In the genomic region with DNA sequence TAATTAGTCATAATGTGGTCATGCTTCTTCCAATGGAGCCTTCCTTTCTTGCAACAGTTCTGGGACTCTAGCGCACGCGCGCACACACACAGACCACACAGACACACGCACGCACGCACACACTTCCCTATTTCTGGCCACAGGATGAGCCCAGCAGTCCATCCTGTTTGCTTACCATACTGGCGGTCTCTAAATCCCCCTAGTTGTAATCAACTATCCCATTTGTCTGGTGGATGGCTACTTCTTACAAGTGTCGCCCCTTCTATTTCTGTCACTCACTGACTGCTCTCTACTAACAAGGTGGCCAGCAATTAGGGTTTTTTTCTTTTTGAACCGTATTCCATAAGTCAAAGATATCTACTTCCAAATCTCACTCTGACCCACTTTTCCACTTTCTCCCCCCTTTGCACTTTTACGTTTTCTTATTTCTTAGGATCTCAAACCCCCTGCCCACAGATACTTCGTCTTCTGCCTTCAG, we compare ENCODE assay signal across 7 mouse cellular contexts. TPM values are rescaled to one million over a fixed set of nuclear protein-coding genes. Genes with fewer than 3 reads are reported as not detected.
DNase-seq lines count a peak whose midpoint lies in the region; ATAC-seq lines count a peak whose summit lies in the region.

No protein-coding gene starts in this region.

- no peaks in the 10 kb centered on the region for H3K9me3 ChIP-seq in heart, embryonic 15.5 days (replicated peaks)

- peak overlapping the region; percentile 93 for H3K4me2 ChIP-seq in heart, embryonic 15.5 days

- 21% methylated on average over 12 of the region's 12 CpGs for WGBS in heart, embryonic 15.5 days

- no peak for ATAC-seq in heart, embryonic 15.5 days (replicated peaks; ENCODE audit: insufficient number of reproducible peaks, insufficient read depth, low FRiP score, low read depth)

- H3K4me3 ChIP-seq in heart, embryonic 15.5 days = peak overlapping the region; percentile 95

- no peaks in the 10 kb centered on the region for H3K36me3 ChIP-seq in heart, embryonic 15.5 days
- H3K36me3 ChIP-seq in splenic B cell, adult 2 months (ENCODE audit: control insufficient read depth, insufficient read depth, low read length, poor library complexity, severe bottlenecking) = no peaks in the 10 kb centered on the region

- DNase-seq in urinary bladder, postnatal 25 days (ENCODE audit: low spot score) = peak; percentile 15
- no peak for DNase-seq in urinary bladder, postnatal 10 days (ENCODE audit: low spot score)
- peak; percentile 30 to 53 for DNase-seq in cerebellum, postnatal 25 days
- DNase-seq in kidney, postnatal 4 days = peak; percentile 47 to 66
- peak; percentile 49 for DNase-seq in lung, postnatal 10 days
- peak; percentile 76 for DNase-seq in splenic B cell, adult 2 months (ENCODE audit: low read depth, low spot score)

- H3K4me1 ChIP-seq in heart, embryonic 15.5 days (replicated peaks) = peaks cover 32% of the 10 kb centered on the region

- peak overlapping the region; percentile 96 for H3K27ac ChIP-seq in heart, embryonic 15.5 days

- peak overlapping the region; percentile 98 for H3K9ac ChIP-seq in heart, embryonic 15.5 days

- no peaks in the 10 kb centered on the region for H3K27me3 ChIP-seq in heart, embryonic 15.5 days
- H3K27me3 ChIP-seq in splenic B cell, adult 2 months (ENCODE audit: control insufficient read depth, insufficient read depth, low read length, poor library complexity, severe bottlenecking) = no peaks in the 10 kb centered on the region

RNA-seq across cellular contexts. Expression of a gene that starts 0.3 kb away (rescaled TPM):
- 12.9 and 14.3 TPM in 2 replicates for polyA plus RNA-seq in heart, embryonic 15.5 days (2015; fragmentation: Nextera tagmentation; extraction: Ambion mirVana)

RNA-seq across cellular contexts. Expression of a gene that starts 11.3 kb away (rescaled TPM):
- polyA plus RNA-seq in heart, embryonic 15.5 days (2015; fragmentation: Nextera tagmentation; extraction: Ambion mirVana) = 0.71 TPM in 2 replicates

RNA-seq across cellular contexts. Expression of a gene that starts 45.4 kb away (rescaled TPM):
- polyA plus RNA-seq in heart, embryonic 15.5 days (2015; fragmentation: Nextera tagmentation; extraction: Ambion mirVana) = 237 and 293 TPM in 2 replicates
